Mouse (Mus musculus): Measurements from ENCODE around the gene Ankmy2.

DNA sequence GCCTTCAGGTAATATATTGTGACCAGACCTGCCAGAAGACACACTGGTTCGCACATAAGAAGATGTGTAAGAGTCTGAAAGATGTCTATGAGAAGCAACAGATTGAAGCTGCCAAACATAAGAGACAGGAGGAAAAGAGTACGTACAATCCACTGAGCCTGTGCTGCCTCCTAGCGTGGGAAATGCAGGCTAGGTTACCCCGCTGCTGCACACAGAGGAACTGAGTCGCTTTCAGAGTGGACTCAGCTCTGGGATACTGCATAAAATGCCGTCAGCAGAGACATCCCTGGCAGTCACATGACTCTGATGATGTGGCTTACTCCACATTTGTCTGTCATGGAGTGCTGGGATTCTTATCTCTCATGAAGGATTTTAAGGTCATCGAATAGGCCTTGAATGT, 38.1 kb downstream of the Ankmy2 start:
- no peak for TF ChIP-seq POLR2A (IDR thresholded peaks at IDR 0.05; ENCODE audit: extremely low read depth, insufficient read depth, low read length)
- TF ChIP-seq CTCF (IDR thresholded peaks at IDR 0.05; ENCODE audit: extremely low read depth, insufficient read depth, low read length) = no peak
